Mouse (Mus musculus): ENCODE data around the gene Map4k3. TPM values are rescaled to one million over a fixed set of nuclear protein-coding genes. Genes with fewer than 3 reads are reported as not detected.

Map4k3 gene
- polyA plus RNA-seq, 1 experiment from 2014 or later: 24.1 TPM

DNA sequence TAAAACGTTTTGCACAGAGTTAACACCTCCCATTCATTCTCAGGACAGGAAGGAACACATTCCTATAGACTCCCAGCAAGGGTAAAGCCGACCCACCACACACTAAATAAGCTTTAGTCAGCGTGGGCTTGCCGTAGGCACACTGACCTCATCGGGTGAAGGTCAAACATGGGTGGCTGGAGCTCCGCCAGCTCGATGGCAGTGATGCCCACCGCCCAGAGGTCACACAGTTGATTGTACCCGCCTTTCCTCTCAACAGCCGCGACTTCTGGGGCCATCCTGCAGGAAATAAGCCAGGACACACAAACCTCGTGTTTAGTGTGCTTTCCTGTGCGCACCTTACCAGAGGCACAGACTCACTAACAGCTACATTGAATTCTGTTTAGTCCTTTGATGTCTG, 83.7 kb downstream of the Map4k3 start:
- ATAC-seq: no peak
- no peak overlapping the region for H3K4me2 ChIP-seq (replicated peaks)
- no peaks in the 10 kb centered on the region for H3K27me3 ChIP-seq (replicated peaks)
- 0 out of 2 replicates have a peak, but pooled peaks cover 2% of the 10 kb centered on the region for H3K4me1 ChIP-seq (replicated peaks)
- no peak overlapping the region for H3K4me3 ChIP-seq (replicated peaks)
- no peak overlapping the region for H3K27ac ChIP-seq
- WGBS: 68% methylated on average over 13 of the region's 13 CpGs
- H3K36me3 ChIP-seq: peaks cover 9% of the 10 kb centered on the region
- H3K9ac ChIP-seq: no peak overlapping the region
- H3K9me3 ChIP-seq: no peaks in the 10 kb centered on the region

DNA sequence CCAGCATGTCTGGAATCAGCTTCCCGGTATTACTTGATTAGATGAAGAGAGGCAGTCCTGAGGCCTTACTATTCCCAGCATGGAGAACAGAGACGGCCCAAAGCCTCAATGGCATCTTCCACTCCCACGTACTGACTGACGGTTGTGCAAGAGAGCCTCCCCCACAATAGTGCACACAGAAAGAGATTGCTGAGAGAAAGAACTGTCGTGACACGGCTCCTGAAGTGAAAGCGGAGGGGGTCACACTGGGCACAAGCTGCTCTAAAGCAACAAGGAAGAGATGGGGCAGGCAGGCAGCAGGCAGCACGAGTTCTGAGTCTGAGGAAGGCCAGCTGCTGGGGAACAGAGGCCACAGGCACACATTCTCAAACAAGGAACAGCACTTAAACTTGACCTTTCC, 90.2 kb downstream of the Map4k3 start:
- no peaks in the 10 kb centered on the region for H3K27me3 ChIP-seq (replicated peaks)
- no peak for ATAC-seq
- no peak overlapping the region for H3K4me2 ChIP-seq (replicated peaks)
- H3K4me1 ChIP-seq (replicated peaks): no peaks in the 10 kb centered on the region
- H3K36me3 ChIP-seq: peaks cover 12% of the 10 kb centered on the region; the same call in 1 of the 2 replicates
- no peak overlapping the region for H3K27ac ChIP-seq
- no peaks in the 10 kb centered on the region for H3K9me3 ChIP-seq
- no peak overlapping the region for H3K4me3 ChIP-seq (replicated peaks)
- H3K9ac ChIP-seq: no peak overlapping the region
- 60% methylated on average over 8 of the region's 8 CpGs for WGBS

DNA sequence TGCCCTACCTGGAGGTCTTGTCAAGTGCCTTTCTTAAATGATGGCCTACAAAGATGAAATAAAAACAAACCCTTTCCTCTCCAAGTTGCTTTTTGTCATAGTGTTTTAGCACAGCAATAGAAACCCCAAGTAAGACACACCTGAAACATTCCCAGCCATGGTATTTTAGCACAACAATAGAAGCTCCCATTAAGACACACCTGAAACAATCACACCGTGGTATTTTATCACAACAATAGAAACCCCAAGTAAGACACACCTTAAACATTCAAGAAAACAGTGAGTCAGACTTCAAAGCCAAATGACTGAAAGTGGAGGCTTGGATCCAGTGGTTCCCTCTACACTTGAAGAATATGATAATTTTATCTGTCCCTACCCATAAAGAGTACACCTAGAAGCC, 92.5 kb downstream of the Map4k3 start:
- Histone ChIP-seq H3K4me1 (replicated peaks) (no peaks in the 10 kb centered on the region), H3K4me2 (replicated peaks) (no peak overlapping the region), H3K9me3 (no peaks in the 10 kb centered on the region), H3K36me3 (peaks cover 19% of the 10 kb centered on the region; the same call in 1 of the 2 replicates), H3K27ac (no peak overlapping the region), H3K27me3 (replicated peaks) (no peaks in the 10 kb centered on the region), H3K9ac (no peak overlapping the region), H3K4me3 (replicated peaks) (no peak overlapping the region)
- ATAC-seq: no peak
- WGBS: 78% methylated on average over 1 of the region's 1 CpGs

DNA sequence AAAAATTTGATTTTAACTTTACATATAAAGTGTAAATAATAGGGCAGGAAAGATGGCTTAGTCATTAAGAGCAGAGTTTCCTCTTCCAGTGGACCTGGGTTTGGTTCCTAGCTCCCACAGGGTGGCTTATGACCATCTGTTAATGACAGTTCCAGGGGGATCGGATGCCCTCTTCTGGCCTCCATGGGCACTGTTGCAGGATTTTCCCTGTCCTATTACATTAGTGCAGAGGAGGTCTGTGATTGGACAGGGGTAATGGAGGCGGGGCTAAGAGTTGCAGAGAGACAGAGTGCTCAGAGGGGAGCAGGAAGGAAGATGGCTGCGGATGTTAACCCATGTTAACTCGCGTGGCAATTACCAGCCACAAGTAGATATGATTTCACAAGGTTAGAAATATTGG, 95.4 kb downstream of the Map4k3 start:
- Histone ChIP-seq H3K27ac (no peak overlapping the region), H3K4me3 (replicated peaks) (no peak overlapping the region), H3K4me1 (replicated peaks) (no peaks in the 10 kb centered on the region), H3K9me3 (no peaks in the 10 kb centered on the region), H3K36me3 (peaks cover 19% of the 10 kb centered on the region; the same call in 1 of the 2 replicates), H3K4me2 (replicated peaks) (no peak overlapping the region), H3K9ac (no peak overlapping the region), H3K27me3 (replicated peaks) (no peaks in the 10 kb centered on the region)
- WGBS: 90% methylated on average over 5 of the region's 5 CpGs
- no peak for ATAC-seq

DNA sequence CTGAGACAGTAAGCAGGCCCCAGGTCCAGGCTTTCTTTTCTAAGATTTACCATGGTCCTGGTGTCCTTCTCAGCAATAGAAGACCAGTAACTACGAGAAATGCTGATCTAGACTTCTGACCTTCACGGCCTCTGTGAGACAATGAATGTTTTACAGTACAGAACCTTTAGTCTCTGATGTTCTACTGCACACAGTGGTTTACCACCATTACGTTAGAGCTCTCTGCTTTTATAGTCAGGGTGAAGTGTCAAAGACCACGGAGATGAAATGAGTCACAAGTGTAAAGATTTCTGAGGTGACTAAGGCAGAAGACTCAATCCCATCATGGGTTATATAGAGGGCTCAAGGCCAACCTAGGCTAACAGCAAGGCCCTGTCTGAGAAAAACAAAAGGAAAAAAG, 95.9 kb downstream of the Map4k3 start:
- WGBS: 93% methylated on average over 4 of the region's 4 CpGs
- H3K9ac ChIP-seq: no peak overlapping the region
- no peaks in the 10 kb centered on the region for H3K4me1 ChIP-seq (replicated peaks)
- H3K9me3 ChIP-seq: no peaks in the 10 kb centered on the region
- no peak overlapping the region for H3K27ac ChIP-seq
- no peak overlapping the region for H3K4me2 ChIP-seq (replicated peaks)
- no peaks in the 10 kb centered on the region for H3K27me3 ChIP-seq (replicated peaks)
- ATAC-seq: no peak
- H3K4me3 ChIP-seq (replicated peaks): no peak overlapping the region
- H3K36me3 ChIP-seq: peaks cover 19% of the 10 kb centered on the region; the same call in 1 of the 2 replicates

DNA sequence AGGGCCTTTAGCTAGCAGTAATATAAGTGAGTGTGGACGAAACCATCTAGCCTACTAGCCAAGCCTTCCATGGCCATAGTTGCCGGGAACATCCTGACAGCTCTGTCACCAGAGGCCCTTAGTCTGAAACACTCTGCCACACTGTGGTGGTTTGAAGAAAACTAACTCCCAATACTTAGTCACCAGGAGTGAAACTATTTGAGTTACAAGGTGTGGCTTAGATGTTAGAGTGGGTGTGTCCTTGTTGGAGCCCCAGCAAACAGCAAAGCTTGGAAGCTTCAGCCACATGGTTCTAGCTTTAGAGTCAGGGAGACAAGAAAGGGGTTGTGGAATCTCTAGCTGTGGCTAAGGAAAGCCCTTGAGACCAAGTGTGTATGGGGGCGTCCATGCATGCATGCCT, 97.3 kb downstream of the Map4k3 start:
- Histone ChIP-seq H3K27me3 (replicated peaks) (no peaks in the 10 kb centered on the region), H3K9ac (no peak overlapping the region), H3K36me3 (peaks cover 18% of the 10 kb centered on the region; the same call in 1 of the 2 replicates), H3K27ac (no peak overlapping the region), H3K4me1 (replicated peaks) (no peaks in the 10 kb centered on the region), H3K4me3 (replicated peaks) (no peak overlapping the region), H3K4me2 (replicated peaks) (no peak overlapping the region), H3K9me3 (no peaks in the 10 kb centered on the region)
- WGBS: 92% methylated on average over 3 of the region's 3 CpGs
- no peak for ATAC-seq

DNA sequence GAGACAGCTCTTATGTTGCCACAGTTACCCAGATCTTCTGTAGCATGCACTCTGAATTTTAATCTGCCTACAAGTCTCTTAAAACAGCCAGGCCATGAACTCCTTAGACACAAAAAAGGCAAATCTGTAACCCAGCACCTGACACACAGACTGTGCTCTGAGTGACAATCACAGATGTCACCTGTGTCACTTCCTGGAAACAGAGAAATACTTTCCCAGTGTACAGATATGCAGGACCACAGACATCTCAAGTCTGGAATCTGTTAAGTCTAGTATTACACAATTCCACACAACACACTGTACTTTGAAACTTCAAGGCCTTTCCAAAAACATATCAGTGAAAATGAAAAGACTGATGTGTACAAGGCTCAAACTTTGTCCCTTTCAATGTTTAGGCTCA, 103.3 kb downstream of the Map4k3 start:
- H3K4me1 ChIP-seq (replicated peaks): no peaks in the 10 kb centered on the region
- H3K27ac ChIP-seq: no peak overlapping the region
- no peaks in the 10 kb centered on the region for H3K27me3 ChIP-seq (replicated peaks)
- no peak for ATAC-seq
- H3K9ac ChIP-seq: no peak overlapping the region
- no peak overlapping the region for H3K4me3 ChIP-seq (replicated peaks)
- no peaks in the 10 kb centered on the region for H3K9me3 ChIP-seq
- H3K36me3 ChIP-seq: no peaks in the 10 kb centered on the region
- no peak overlapping the region for H3K4me2 ChIP-seq (replicated peaks)

DNA sequence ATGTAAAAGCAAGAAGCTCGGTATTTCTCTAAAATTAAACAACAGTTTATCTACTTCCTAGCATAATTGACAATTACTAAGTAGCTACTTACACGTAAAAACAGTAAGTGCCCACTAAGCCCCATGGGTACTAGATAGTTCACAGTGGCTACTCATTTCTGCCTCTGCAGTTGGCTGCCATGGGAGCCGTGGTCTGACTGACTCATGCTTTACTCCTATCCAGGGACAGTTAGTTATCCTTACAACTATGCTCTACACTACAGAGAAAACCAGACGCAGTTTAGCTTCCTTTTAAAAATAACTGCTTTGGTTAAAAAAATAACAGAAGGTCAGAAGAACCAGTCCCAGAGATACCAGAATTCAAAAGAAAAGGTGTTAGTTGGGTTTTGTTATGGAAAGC, 106.6 kb downstream of the Map4k3 start:
- Histone ChIP-seq H3K27ac (no peak overlapping the region), H3K27me3 (replicated peaks) (no peaks in the 10 kb centered on the region), H3K4me3 (replicated peaks) (no peak overlapping the region), H3K36me3 (no peaks in the 10 kb centered on the region), H3K9ac (no peak overlapping the region), H3K4me1 (replicated peaks) (no peaks in the 10 kb centered on the region), H3K9me3 (no peaks in the 10 kb centered on the region), H3K4me2 (replicated peaks) (no peak overlapping the region)
- ATAC-seq: no peak
- WGBS: 78% methylated on average over 4 of the region's 4 CpGs

DNA sequence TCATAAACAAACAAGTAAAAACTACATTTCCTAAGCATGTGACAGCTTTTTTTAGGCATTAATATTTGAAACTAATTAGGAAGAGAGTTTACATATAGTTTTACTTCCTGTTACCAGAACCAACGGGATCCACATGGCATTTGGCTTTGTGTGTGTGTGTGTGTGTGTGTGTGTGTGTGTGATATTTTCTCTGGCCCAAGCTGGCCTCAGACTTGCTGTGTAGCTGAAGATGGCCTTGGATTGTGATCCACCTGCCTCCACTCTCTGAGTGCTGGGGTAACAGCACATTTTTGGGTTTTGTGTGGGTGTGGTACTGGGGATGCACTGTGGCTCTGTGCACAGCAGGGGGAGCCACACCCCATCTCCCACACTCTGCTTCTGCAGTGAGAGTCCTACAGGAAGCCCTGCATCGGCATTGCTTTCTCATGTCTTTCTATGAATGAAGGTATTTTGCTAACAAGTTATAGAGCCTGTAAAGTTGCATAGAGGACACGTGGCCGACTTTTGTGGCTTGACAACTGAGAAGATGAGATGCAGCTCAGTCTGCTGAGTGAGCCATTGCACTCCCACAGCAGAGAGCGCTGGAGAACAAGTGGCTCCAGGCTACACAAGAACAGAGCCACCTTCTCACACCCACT, 107.4 kb downstream of the Map4k3 start:
- H3K27ac ChIP-seq: no peak overlapping the region
- H3K36me3 ChIP-seq: no peaks in the 10 kb centered on the region
- no peaks in the 10 kb centered on the region for H3K4me1 ChIP-seq (replicated peaks)
- H3K9me3 ChIP-seq: no peaks in the 10 kb centered on the region
- peak; percentile 82 for ATAC-seq
- no peak overlapping the region for H3K9ac ChIP-seq
- H3K4me2 ChIP-seq (replicated peaks): no peak overlapping the region
- no peaks in the 10 kb centered on the region for H3K27me3 ChIP-seq (replicated peaks)
- WGBS: 48% methylated on average over 5 of the region's 5 CpGs
- no peak overlapping the region for H3K4me3 ChIP-seq (replicated peaks)

DNA sequence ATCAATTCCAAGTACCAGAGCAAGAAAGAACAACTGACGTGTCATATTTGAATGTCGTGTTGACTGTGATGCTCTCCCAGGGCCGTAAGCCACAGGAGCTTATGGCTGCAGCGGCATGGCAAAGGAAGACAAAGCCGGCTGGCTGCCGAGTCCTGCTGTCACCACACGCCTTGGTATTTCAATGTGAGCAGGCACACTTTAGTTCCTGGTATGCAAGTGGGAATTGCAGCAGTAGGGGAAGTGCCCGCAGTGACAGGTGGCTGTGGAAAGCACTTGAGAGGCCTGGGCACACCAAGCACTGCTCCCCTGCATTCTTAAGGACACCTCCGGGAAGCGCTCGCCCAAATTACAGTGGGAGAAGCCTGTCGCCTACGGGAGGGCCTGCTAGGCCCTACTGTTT, 108.7 kb downstream of the Map4k3 start:
- no peak overlapping the region for H3K4me2 ChIP-seq (replicated peaks)
- H3K27me3 ChIP-seq (replicated peaks): no peaks in the 10 kb centered on the region
- H3K4me1 ChIP-seq (replicated peaks): no peaks in the 10 kb centered on the region
- peaks cover 7% of the 10 kb centered on the region; the same call in 1 of the 2 replicates for H3K36me3 ChIP-seq
- WGBS: 91% methylated on average over 13 of the region's 13 CpGs
- ATAC-seq: no peak
- H3K9ac ChIP-seq: no peak overlapping the region
- no peak overlapping the region for H3K4me3 ChIP-seq (replicated peaks)
- H3K27ac ChIP-seq: no peak overlapping the region
- no peaks in the 10 kb centered on the region for H3K9me3 ChIP-seq

DNA sequence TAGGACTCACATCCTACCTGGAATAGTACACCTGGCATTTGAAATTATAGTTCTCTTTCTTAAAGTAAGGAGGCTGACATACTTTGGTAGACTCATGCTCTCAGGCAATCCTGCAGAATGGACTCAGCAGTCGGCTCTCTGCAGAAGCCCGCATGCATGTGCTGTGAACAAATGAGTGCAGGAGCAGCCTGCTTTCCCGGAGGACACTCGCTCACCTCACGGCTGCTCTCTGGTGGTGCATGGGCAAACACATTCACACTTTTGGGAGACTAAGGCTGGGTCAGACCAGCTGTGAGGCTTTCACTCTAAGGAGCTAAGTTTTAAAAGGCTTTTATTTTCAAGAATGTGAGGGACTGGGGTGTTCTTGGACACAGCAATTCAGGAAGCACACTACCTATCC, 109.4 kb downstream of the Map4k3 start:
- H3K4me3 ChIP-seq (replicated peaks): no peak overlapping the region
- H3K27me3 ChIP-seq (replicated peaks): no peaks in the 10 kb centered on the region
- ATAC-seq: no peak
- no peak overlapping the region for H3K9ac ChIP-seq
- peaks cover 9% of the 10 kb centered on the region; the same call in 1 of the 2 replicates for H3K36me3 ChIP-seq
- no peak overlapping the region for H3K4me2 ChIP-seq (replicated peaks)
- no peak overlapping the region for H3K27ac ChIP-seq
- 82% methylated on average over 5 of the region's 5 CpGs for WGBS
- no peaks in the 10 kb centered on the region for H3K9me3 ChIP-seq
- no peaks in the 10 kb centered on the region for H3K4me1 ChIP-seq (replicated peaks)

DNA sequence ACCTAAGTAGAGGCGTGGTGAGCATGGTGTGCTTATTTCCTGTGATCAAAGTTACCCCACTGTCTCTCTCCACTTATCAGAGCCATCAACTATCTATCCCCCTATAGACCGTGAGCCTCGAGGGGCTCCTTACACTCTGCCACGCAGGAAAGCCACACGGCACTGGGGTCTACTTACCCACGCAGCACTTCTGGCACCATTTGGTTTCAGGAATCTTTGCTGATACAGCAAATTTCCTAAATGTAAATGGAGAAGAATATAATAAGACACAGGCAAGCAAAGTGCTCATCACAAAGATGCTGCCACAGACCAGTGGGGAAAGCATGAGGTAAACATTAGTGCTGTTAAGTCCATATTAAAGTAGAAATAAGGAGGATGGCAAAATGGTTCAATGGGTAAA, 124.5 kb downstream of the Map4k3 start:
- Histone ChIP-seq H3K4me3 (replicated peaks) (no peak overlapping the region), H3K9me3 (no peaks in the 10 kb centered on the region), H3K36me3 (peaks cover 38% of the 10 kb centered on the region), H3K4me1 (replicated peaks) (no peaks in the 10 kb centered on the region), H3K4me2 (replicated peaks) (no peak overlapping the region), H3K27ac (no peak overlapping the region), H3K9ac (no peak overlapping the region), H3K27me3 (replicated peaks) (no peaks in the 10 kb centered on the region)
- WGBS: 96% methylated on average over 6 of the region's 6 CpGs
- ATAC-seq: no peak

DNA sequence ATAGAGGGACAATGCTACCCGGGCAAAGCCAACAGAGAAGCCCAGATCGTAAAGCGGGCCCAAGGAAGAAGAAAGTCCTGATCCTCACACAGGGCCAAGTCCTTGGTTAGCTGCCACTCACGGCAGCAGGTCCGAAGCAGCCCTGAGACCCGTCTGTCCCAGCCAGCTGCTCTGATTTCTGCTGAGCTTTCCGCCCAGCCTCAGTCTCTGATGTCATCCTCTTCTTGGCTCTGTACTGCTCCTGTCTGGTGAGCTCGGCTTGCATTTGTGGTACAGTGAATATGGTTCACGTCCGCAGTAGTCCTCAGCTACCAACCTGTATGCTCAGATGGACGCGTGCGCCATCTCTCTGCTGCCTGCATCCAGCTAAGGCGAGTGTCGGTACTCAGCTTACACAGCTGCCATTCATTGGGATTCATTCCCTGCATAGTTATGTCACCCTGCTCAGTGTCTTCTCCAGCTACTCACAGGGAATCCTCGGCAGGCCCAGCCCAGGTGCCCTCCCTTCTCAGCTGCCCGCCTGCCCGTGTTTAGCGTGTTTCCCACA, 125.1 kb downstream of the Map4k3 start:
- Histone ChIP-seq H3K4me2 (replicated peaks) (no peak overlapping the region), H3K9me3 (no peaks in the 10 kb centered on the region), H3K4me1 (replicated peaks) (no peaks in the 10 kb centered on the region), H3K27me3 (replicated peaks) (no peaks in the 10 kb centered on the region), H3K9ac (no peak overlapping the region), H3K27ac (no peak overlapping the region), H3K36me3 (peaks cover 32% of the 10 kb centered on the region), H3K4me3 (replicated peaks) (no peak overlapping the region)
- ATAC-seq: no peak
- 93% methylated on average over 19 of the region's 19 CpGs for WGBS

All from intestine, embryonic 15.5 days (tissue).